Mouse (Mus musculus) left cerebral cortex, adult 2 months (tissue): ENCODE results near the gene Mtmr6. TPM values are rescaled to one million over a fixed set of nuclear protein-coding genes. Genes with fewer than 3 reads are reported as not detected.
A peak's percentile ranks its signal among the peaks of the same experiment; 100 is the strongest.
"Not testable (repeated sequence)": the region's sequence is repeated elsewhere in the genome, so short reads cannot be mapped to it uniquely, and the experiment has no call there.

Source experiments
- DNase-seq, 2 experiments: peaks; one replicate each; pipeline ENCODE4 v3.0.0; 2021 to 2022; ENCODE audit warnings: low spot score in 2 of 2, mixed read lengths in 1 of 2; ENCODE audit errors: extremely low spot score in 1 of 2
- H3K27ac ChIP-seq: fragments of 200-600 bp; 2 replicates; pipeline ENCODE4 v1.8.1; 2022
- H3K4me3 ChIP-seq: fragments of 200-600 bp; 2 replicates; pipeline ENCODE4 v1.8.1; 2022
- CTCF ChIP-seq: fragments of 200-600 bp; IDR thresholded peaks from 2 replicates; pipeline ENCODE4 v1.8.1; 2022; ENCODE audit warnings: antibody characterized with exemption, mild to moderate bottlenecking, moderate library complexity
- intact Hi-C: fragments of 180-260 bp; cut with DNase I; formaldehyde crosslinking; loops from one replicate; pipeline ENCODE4 v1.15.1; 2025
- microRNA-seq, 2 experiments: library from miRNA; unstranded; fragments of <30 nt; microRNA quantifications; one replicate each; pipeline ENCODE4 v1.2.0; 2021
- total RNA-seq, 2 experiments: library from RNA; stranded (reverse); gene quantifications; 2 replicates each; pipeline ENCODE4 v1.2.3; 2021

Mtmr6 gene
- total RNA-seq, 2 experiments from 2014 or later, result 105 to 118 TPM

- H3K27ac ChIP-seq, result no peak overlapping the region
- H3K4me3 ChIP-seq, result no peak overlapping the region
- no peak for TF ChIP-seq CTCF
- DNase-seq, result no peak
- intact Hi-C loops, result loop anchor here (5.0 to 10.0 kb wide), 2 partner anchors 136 to 394 kb away; no protein-coding TSS in a partner anchor
These were observed 36.0 kb downstream of the Mtmr6 start for GRCm38 (mm10) chr14:60301024-60301423.

- H3K4me3 ChIP-seq, result no peak overlapping the region
- intact Hi-C loops, result loop anchor here (5.0 to 10.0 kb wide), 2 partner anchors 135 to 392 kb away; no protein-coding TSS in a partner anchor
These were observed 37.4 kb downstream of the Mtmr6 start for GRCm38 (mm10) chr14:60302441-60302840.

DNA sequence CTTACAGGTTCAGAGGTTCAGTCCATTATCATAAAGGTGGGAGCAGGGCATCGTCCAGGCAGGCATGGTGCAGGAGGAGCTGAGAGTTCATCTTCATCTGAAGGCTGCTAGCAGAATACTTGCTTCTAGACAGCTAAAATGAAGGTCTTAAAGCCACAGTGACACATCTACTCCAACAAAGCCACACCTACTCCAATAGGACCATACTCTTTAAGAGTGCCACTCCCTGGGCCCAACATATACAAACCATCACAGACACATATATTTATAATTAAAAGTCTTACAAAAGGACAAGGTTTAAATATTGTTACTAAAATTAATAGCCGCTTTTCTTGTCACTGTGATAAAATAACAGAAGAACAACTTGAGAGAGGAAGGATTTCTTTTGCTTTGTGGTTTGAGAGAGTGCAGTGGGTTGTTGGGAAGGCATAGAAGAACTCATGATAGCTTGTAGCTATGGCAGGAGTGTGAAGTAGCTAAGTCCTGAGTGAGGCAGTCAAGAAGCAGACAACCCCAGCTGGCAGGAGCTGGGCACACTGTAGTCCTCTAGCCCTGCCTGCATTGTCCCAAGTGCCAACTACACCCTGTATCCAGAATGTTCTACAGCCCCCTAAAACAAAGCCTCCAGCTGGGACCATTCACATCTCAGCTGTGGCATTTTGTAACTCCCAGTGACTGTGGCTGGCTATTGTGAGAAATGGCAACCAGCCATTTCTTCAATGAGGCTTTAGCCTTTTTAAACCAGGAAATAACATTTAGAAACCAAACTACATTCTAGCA is 39.6 kb downstream of the Mtmr6 start:
- intact Hi-C loops, result loop anchor here (5.0 to 10.0 kb wide), 2 partner anchors 133 to 390 kb away; no protein-coding TSS in a partner anchor
- H3K4me3 ChIP-seq, result no peak overlapping the region
- no peak overlapping the region for H3K27ac ChIP-seq
- no peak for TF ChIP-seq CTCF
- no peak for DNase-seq

More at GRCm38 (mm10) chr14:60302441-60302840, 37.4 kb downstream of the Mtmr6 start:
- DNase-seq, result no peak
- H3K27ac ChIP-seq, result no peak overlapping the region
- no peak for TF ChIP-seq CTCF

DNA sequence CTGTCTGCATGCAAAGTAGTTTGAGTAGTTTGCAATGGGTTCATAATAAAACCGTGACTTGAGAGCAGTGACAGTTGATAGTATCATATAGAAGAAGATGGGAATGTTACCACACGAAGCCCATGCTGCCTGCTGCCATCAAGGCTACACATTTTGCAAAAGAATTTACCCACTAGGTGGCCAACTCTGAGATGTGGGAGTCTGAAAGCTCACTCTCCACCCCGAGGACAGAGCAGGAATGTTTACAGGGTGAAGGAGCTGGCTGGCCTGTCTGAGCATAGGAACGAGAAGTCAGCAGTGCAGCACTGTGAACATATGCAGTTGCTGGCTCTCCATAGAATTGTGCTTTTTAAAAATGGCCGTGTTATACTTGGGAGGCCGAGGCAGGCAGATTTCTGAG is 43.1 kb downstream of the Mtmr6 start:
- peak; percentile 36 for TF ChIP-seq CTCF
- intact Hi-C loops, result loop anchor here (10.0 kb wide), 1 partner anchor 387 kb away; no protein-coding TSS in a partner anchor
- no peak for DNase-seq
- no peak overlapping the region for H3K27ac ChIP-seq
- H3K4me3 ChIP-seq, result no peak overlapping the region

- Histone ChIP-seq H3K4me3 (no peak overlapping the region), H3K27ac (no peak overlapping the region)
- DNase-seq, result no peak
- no peak for TF ChIP-seq CTCF
- intact Hi-C loops, result loop anchor here (5.0 kb wide), 1 partner anchor 57 kb away; no protein-coding TSS in a partner anchor
These were observed 45.7 kb downstream of the Mtmr6 start for GRCm38 (mm10) chr14:60310691-60311090.

- no peak for TF ChIP-seq CTCF
- Histone ChIP-seq H3K27ac (no peak overlapping the region), H3K4me3 (no peak overlapping the region)
- intact Hi-C loops, result no loop called here
- no peak for DNase-seq
These were observed 54.2 kb downstream of the Mtmr6 start for GRCm38 (mm10) chr14:60319231-60319630.

DNA sequence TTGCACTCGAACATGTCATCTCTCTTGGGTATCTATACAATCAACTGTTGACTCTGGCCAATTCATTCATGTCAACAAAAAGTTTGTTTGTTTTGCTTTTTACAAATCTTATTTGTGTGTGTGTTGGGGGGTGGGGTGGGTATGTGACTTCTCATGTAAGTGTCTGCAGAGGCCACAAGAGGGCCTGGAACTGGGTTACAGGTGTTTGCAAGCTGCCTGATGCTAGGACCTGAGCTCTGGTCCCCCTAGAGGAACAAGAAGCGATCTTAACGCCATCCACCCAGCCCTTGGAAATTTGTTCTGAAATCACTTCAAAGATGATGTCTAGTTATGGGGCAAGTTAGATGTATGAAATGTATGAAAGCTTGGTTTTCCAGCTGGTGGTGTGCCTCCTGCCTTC is 55.8 kb downstream of the Mtmr6 start:
- TF ChIP-seq CTCF, result no peak; the same call in 1 of the 2 replicates
- H3K27ac ChIP-seq, result no peak overlapping the region
- intact Hi-C loops, result no loop called here
- no peak overlapping the region for H3K4me3 ChIP-seq
- DNase-seq, result no peak

- DNase-seq, H3K27ac ChIP-seq, intact Hi-C loops, H3K4me3 ChIP-seq: not testable (repeated sequence)
These were observed 75.0 kb downstream of the Mtmr6 start for GRCm38 (mm10) chr14:60340001-60340400.

- DNase-seq, result no peak
- no peak for TF ChIP-seq CTCF
- H3K4me3 ChIP-seq, result no peak overlapping the region
- no peak overlapping the region for H3K27ac ChIP-seq
- intact Hi-C loops, result no loop called here
These were observed 75.5 kb downstream of the Mtmr6 start for GRCm38 (mm10) chr14:60340570-60340969.

DNA sequence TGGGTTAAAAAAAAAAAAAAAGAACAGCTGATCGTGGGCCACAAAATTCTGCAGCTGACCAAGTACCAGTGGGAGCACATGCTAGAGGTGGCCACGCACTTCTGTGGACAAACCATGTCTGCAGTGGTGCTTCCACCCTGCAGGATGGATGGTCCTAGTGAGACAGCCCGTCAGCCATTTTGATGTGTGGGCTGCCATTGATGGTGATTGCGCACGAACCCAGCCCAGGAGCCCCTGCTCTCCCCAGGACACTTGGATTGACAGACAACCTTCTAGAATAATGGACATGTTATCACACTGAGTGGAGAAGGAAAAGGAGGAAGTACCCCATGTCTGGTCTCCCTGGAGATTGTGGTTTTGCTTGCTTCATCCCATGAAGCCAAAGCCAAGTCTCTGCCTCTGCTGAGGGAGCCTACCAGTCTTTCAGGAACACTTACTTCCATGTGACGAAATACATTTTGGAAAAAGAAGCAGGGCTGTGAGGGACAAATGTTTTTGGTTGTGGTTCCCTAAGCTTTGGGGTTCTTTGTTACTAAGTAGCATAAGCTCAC is 80.4 kb downstream of the Mtmr6 start:
- intact Hi-C loops, result no loop called here

More for the DNA sequence above, 80.4 kb downstream of the Mtmr6 start:
- H3K4me3 ChIP-seq, result no peak overlapping the region
- no peak for TF ChIP-seq CTCF
- no peak overlapping the region for H3K27ac ChIP-seq
- peak in 1 of 2 experiments; percentile 2 for DNase-seq

Small RNA genes lying within 50 kb of the gene (microRNA-seq; reads per million reads assigned to microRNA genes)
- 0 reads per million in 2 experiments for gene Mir719

Other genes with a start within 250 kb of the Mtmr6 start
- gene Atp8a2, start 68.0 kb upstream of the Mtmr6 start, total RNA-seq, result 10 to 100 TPM; 72.2 to 76.0 TPM
- gene Nupl1, start 13.8 kb upstream of the Mtmr6 start, total RNA-seq, result not detected
- 10 to 100 TPM; 75.3 to 76.9 TPM for gene Gm49336, start 13.7 kb upstream of the Mtmr6 start, total RNA-seq
- 10 to 100 TPM; 40.6 to 45.6 TPM for gene Amer2, start 108.0 kb downstream of the Mtmr6 start, total RNA-seq